Mouse (Mus musculus) spleen, postnatal 4 days (tissue): ENCODE measurements around the gene Ly6g6e.
A peak's percentile ranks its signal among the peaks of the same experiment; 100 is the strongest.
"Not testable (repeated sequence)": the region's sequence is repeated elsewhere in the genome, so short reads cannot be mapped to it uniquely, and the experiment has no call there.

Experiments
- DNase-seq, 2 experiments: peaks; one replicate each; pipeline ENCODE4 v3.0.0; 2022; ENCODE audit warnings: low spot score in 2 of 2

The Ly6g6e gene

GRCm38 (mm10) chr17:35076507-35077176 is at the start of gene Ly6g6e:
TSS of gene Ly6g6e (plus strand) at chr17:35076902.
- DNase-seq = no peak

GRCm38 (mm10) chr17:35027277-35028068 is 49.2 kb upstream of the Ly6g6e start, which contains the start of gene Sapcd1:
TSS of gene Sapcd1 (minus strand) at chr17:35028016.
- DNase-seq = peak; percentile 43 to 73

- DNase-seq = no peak
These were observed 48.4 kb upstream of the Ly6g6e start for GRCm38 (mm10) chr17:35028315-35028714.

GRCm38 (mm10) chr17:35029691-35030532 is 46.8 kb upstream of the Ly6g6e start:
- DNase-seq = peak in 1 of 2 experiments; percentile 73

DNA sequence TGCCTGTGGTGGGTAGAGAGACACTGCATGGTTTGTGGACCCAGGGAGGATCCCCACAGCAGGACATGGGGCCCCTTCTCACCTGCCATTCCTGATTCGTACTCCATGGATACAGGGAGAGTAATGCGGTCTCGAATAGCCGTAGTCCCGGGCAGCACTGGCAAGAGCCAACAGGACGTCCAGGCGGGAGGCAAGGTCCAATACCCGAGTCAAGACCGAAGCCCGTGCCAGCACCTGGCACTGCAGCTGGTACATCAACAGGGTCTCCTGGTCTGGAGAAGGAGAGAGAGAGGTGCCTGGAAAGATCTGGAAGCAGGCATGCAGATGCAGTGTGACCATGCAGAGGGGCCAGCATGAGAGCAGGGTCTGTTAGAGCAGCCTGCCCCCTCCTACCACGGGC is 45.4 kb upstream of the Ly6g6e start:
- DNase-seq = peak in 1 of 2 experiments; percentile 61

- DNase-seq = no peak
These were observed 44.8 kb upstream of the Ly6g6e start for GRCm38 (mm10) chr17:35031880-35032279.

DNA sequence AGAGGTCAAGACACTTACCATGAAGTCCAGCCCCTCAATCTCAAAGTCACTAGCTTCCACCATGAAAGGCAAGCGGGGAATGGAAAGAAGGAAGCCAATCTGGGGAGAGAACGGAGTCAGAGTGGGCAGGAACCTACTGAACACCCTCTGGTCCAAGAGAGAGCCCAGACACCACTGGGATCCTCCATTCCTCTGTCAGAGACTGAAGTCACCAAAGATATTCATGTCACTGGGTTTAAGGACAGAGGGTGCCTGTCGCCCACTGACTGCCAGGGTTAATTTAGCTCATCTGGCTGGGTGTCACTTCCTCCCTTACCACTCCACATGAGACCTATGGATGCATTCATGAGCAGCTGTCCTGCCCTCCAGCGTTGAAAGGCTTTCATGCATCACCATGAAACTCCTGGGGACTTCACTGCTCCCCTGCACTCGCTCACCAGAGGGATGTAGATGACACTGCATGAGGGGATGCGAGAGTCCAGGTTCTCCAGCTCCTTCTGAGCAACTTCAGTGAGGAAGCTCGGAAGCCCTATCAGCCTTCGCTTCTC is 44.3 kb upstream of the Ly6g6e start:
- peak in 1 of 2 experiments; percentile 63 for DNase-seq

DNA sequence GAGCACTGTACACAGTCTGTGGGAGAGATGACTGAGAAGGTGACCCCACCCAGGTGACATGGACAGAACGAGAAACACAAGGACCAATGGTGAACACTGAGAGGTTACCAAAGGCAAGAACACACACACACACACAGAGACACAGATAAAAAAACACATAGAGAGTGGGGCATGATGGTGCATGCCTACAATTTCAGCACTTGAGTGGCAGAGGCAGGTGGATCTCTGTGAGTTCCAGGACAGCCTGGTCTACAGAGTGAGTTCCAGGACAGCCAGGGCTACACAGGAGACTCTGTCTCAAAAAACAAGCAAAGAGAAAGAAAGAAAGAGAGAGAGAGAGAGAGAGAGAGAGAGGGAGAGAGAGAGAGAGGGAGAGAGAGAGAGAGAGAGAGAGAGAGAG is 43.0 kb upstream of the Ly6g6e start:
- DNase-seq = not testable (repeated sequence)

GRCm38 (mm10) chr17:35034896-35035295 is 41.8 kb upstream of the Ly6g6e start:
- no peak for DNase-seq

DNA sequence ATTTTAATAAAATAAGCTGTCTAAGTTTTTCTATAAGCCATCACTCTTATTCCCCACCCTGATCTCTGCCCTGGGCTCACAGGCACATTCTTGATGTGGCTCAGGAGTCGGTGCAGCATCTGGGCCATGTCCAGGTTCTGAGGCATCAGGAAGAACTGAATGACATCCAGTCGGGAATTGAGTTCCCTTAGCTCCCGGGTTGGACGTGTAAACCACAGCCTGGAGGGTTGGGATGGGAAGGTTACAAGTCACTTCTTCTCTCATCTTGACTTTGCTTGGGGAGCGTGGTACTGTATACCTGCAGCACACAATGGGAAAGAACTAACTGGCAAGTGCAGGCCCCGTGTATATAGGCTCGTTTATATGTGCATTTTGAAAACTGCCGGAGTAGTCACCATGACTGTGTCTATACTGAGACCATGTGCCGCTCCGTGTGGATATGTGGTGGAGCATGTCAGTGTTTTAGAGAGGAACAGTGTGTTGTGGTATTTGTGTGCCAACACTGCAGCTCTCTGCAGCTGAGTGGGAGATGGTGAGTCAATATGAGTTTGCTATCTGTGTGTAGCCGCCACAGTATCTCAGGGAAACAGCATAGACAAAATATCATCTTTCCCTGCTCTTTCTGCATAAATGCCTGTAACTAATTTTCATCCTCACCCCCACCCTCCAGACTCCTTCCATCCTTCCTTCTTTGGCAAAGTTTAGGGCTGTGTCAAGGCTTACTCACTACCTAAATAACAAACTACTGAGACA is 37.4 kb upstream of the Ly6g6e start:
- DNase-seq = no peak

DNA sequence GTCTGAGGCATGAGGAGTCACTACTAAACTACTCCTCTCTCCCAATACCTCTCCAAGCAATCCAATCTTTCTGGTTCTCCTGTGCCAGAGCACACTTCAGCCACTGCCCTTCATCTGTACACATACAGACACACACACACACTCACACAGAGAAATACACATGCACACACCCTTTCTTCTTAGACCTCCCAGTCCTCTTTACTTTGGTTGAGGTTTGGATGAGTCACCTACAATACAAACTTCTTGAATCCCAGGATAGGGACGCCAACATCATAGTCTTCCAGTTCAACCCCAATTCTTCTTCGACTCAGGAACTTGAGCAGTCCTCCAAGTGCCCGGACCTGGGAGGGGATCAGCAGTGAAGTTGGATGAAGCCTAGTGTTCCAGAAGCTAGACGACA is 32.9 kb upstream of the Ly6g6e start:
- DNase-seq = no peak

DNA sequence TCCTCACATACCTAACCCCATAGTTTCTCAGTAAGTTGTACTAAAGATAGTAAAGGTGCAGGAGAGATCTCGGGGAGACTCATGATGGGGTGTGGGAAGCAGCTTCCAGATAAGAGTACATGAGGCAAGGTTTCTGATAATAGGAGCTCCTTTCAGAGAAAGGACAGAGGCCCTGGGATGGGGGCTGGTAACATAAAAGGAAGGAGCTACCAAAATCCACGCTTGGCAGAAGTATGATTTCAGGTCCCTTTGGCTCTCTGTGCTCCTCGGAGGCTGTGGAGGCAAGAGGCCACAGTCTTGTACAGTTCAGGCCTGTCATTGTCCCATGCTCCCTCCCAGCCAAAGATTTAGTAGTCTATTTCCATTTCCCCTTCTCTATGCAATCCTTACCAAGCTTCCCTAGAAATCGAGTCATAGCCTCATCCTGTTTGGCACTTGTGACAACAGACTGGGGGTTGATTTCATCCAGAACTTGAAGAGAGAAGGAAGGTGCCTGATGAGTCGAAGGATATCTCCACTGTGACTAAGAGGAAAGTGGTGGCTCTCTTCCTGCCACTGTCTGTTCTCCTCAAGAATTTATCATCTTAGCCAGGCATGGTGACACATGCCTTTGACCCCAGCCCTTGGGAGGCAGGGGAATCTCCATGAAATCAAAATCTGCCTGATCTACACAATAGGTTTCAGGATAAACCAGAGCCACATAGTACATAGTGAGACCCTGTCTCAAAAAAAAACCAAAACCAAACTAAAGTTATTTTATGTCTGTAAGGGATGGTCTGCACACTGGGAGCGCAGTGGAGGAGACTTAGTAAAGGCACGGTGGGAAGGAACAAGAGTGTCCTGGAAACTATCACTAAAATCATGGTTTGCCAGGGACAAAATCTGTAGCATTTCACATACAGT is 31.5 kb upstream of the Ly6g6e start:
- DNase-seq = no peak

- DNase-seq = peak in 1 of 2 experiments; percentile 71
These were observed 30.7 kb upstream of the Ly6g6e start for GRCm38 (mm10) chr17:35045807-35046680.

DNA sequence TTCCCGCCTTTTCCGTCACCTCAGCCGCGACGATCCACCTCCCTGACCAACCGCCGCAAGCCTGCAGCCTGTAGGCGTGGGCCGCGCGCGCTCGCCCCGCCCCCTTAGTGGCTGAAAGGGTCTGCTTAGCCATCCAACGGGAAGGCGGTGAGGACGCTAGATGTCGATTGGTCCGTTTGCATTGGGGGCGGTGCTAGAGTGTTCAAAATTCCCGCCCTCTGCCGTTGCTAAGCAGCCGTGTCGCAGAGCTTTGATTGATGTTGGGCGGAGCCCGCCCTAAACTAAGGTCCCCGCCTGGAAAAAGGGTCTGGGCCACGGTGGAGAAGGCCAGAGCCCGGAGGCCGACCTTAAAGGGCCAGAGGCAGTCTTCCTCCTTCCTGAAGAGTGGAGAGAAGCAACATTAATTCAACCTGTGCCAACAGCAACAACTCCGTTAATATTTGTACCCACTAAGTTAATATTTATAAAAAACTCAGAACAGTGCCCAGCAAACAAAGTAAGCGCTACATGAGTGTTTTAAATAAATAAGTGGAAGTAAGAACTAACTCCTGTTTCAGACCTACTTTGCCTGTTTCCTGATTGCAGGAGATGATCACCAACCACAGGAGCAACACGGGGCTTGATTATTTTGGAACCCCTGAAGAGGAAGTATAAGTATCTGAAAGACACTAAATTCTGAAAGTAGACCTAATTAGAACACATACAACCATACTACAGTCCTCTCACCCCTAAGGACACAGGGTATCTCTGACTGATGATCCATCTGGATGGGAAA is 29.8 kb upstream of the Ly6g6e start, which contains the start of gene Msh5:
Gene Msh5 (minus strand): TSS at position 65 of the 775 bp plus-strand sequence.
- peak; percentile 98 for DNase-seq

DNA sequence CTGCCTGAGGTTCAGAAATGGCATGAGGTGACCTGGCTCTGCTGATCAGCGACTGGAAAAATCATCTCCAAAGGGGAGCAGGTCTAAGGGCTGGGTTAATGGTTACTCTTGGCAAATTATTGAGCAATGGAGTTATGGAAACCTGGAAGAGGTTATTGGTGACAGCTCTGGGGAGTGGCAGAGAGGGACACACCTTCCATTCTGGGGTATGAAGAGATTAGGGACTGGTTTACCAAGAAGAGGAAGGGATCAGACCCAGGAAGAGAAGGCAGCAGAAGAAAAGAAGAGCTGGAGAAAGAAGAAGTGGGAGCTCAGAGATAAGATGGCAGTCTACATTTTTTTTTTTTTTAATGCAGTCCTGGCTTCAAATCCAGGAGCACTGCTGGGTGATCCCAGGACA is 29.0 kb upstream of the Ly6g6e start:
- no peak for DNase-seq

- peak; percentile 41 to 69 for DNase-seq
These were observed 28.4 kb upstream of the Ly6g6e start for GRCm38 (mm10) chr17:35048149-35048931.

DNA sequence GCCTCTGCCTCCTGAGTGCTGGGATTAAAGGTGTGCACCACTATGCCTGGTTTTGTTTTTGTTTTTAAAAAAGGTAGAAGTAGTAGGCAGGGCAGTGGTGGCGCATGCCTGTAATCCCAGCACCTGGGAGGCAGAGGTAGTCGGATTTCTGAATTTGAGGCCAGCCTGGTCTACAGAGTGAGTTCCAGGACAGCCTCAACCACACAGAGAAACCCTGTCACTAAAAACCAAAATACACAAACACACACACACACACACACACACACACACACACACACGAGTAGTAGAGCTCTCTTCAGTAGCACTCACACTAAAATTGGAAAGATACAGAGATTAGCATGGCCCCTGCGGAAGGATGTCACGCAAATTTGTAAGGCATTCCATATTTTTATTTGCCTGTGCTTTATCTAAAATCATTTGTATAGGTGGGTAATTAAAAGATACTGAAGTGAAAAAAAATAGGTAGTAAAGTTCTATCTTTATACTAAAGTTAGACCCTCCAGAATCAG is 27.7 kb upstream of the Ly6g6e start:
- DNase-seq = no peak
